Mouse (Mus musculus) forelimb bud, embryonic 11.5 days (tissue): ENCODE results near the gene Ltc4s.

ENCODE experiments used
- DNase-seq: peaks from one replicate; pipeline ENCODE4 v3.0.0-alpha.2; 2012; ENCODE audit warnings: low read depth, low spot score

Gene Ltc4s

GRCm38 (mm10) chr11:50248473-50249171 lies 10.2 kb upstream of the Ltc4s start:
- DNase-seq: no peak

GRCm38 (mm10) chr11:50245269-50245668 lies 6.9 kb upstream of the Ltc4s start:
- DNase-seq: no peak

GRCm38 (mm10) chr11:50243926-50244325 lies 5.5 kb upstream of the Ltc4s start:
- DNase-seq: no peak

- DNase-seq: no peak
These were observed 2.0 kb upstream of the Ltc4s start for GRCm38 (mm10) chr11:50240235-50240911.

- no peak for DNase-seq
These were observed 690 bp upstream of the Ltc4s start for GRCm38 (mm10) chr11:50238821-50239791.

GRCm38 (mm10) chr11:50236937-50237835 lies 1.2 kb downstream of the Ltc4s start:
- DNase-seq: no peak

GRCm38 (mm10) chr11:50236540-50236936 lies 1.9 kb downstream of the Ltc4s start:
- peak; percentile 83 for DNase-seq

GRCm38 (mm10) chr11:50234606-50235005 lies 3.8 kb downstream of the Ltc4s start:
- DNase-seq: no peak

GRCm38 (mm10) chr11:50233993-50234392 lies 4.4 kb downstream of the Ltc4s start:
- no peak for DNase-seq

GRCm38 (mm10) chr11:50233022-50233421 lies 5.4 kb downstream of the Ltc4s start:
- no peak for DNase-seq

- peak; percentile 75 for DNase-seq
These were observed 7.0 kb downstream of the Ltc4s start for GRCm38 (mm10) chr11:50231411-50231810.

- DNase-seq: no peak
These were observed 7.7 kb downstream of the Ltc4s start for GRCm38 (mm10) chr11:50230481-50231304.

GRCm38 (mm10) chr11:50229252-50229910 lies 9.0 kb downstream of the Ltc4s start:
- DNase-seq: no peak

- no peak for DNase-seq
These were observed 9.6 kb downstream of the Ltc4s start for GRCm38 (mm10) chr11:50228772-50229171.

- no peak for DNase-seq
These were observed 10.7 kb downstream of the Ltc4s start for GRCm38 (mm10) chr11:50227736-50228135.

- no peak for DNase-seq
These were observed 11.2 kb downstream of the Ltc4s start for GRCm38 (mm10) chr11:50227226-50227625.

GRCm38 (mm10) chr11:50226406-50226805 lies 12.0 kb downstream of the Ltc4s start:
- DNase-seq: no peak

- DNase-seq: no peak
These were observed 12.6 kb downstream of the Ltc4s start for GRCm38 (mm10) chr11:50225611-50226378.
